Mouse (Mus musculus) limb, embryonic 10.5 days (tissue): Measurements from ENCODE around the gene Adpgk. TPM values are rescaled to one million over a fixed set of nuclear protein-coding genes. Genes with fewer than 3 reads are reported as not detected.

ENCODE experiments used
- DNase-seq: peaks from one replicate; pipeline ENCODE4 v3.0.0-alpha.2; 2017; ENCODE audit warnings: low spot score
- H3K27ac ChIP-seq: fragments of 300-500 bp; sonication (generic); 2 replicates; pipeline ENCODE4 v1.5.1; 2016; ENCODE audit warnings: mild to moderate bottlenecking
- H3K27me3 ChIP-seq: fragments of 300-500 bp; sonication (generic); 2 replicates; pipeline ENCODE4 v1.6.1; 2016; ENCODE audit warnings: low read depth, mild to moderate bottlenecking; ENCODE audit not compliant: poor library complexity, severe bottlenecking
- H3K36me3 ChIP-seq: fragments of 300-500 bp; sonication (generic); 2 replicates; pipeline ENCODE4 v1.6.1; 2016; ENCODE audit warnings: mild to moderate bottlenecking, moderate library complexity
- H3K4me1 ChIP-seq: fragments of 300-500 bp; sonication (generic); 2 replicates; pipeline ENCODE4 v1.6.1; 2016
- H3K4me3 ChIP-seq: fragments of 300-500 bp; sonication (generic); 2 replicates; pipeline ENCODE4 v1.5.1; 2016; ENCODE audit warnings: mild to moderate bottlenecking, moderate library complexity
- H3K9me3 ChIP-seq: fragments of 300-500 bp; sonication (generic); replicated peaks from 2 replicates; pipeline ENCODE4 v1.6.1; 2016; ENCODE audit warnings: mild to moderate bottlenecking
- WGBS: fragments of 180-500 bp; shearing (Covaris S2); methylation state at CpG from one replicate; pipeline ENCODE4 v1.1.7; 2016; 5-methylcytosine and 5-hydroxymethylcytosine counted together
- polyA plus RNA-seq: library from polyadenylated mRNA; unstranded; fragments of >200 nt; fragmentation: Nextera tagmentation; extraction: Ambion mirVana; gene quantifications from 2 replicates; pipeline ENCODE4 v1.2.1, GENCODE M21; 2016

Adpgk gene
- polyA plus RNA-seq, 1 experiment from 2014 or later: 45.8 TPM

DNA sequence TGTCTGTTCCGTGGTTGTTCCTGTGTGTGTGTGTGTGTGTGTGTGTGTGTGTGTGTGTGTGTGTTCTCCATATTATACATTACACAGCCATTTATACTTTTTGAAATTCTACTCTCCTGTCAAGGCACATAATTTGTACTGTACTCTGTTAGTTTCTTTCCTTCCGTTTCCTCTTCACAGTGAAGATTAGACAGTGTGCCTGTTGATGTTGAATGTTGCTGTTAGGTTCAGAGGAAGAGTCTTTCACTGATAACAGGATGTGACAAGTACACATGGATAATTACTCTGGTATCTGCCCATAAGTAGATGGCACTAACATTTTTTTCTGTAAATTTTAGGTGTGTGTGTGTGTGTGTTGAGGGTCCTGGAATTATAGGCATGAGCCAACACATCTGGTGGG is 5.1 kb downstream of the Adpgk start:
- no peaks in the 10 kb centered on the region for H3K27me3 ChIP-seq
- no peak overlapping the region for H3K27ac ChIP-seq
- 80% methylated on average over 2 of the region's 2 CpGs for WGBS
- no peaks in the 10 kb centered on the region for H3K9me3 ChIP-seq
- peaks cover 13% of the 10 kb centered on the region for H3K4me1 ChIP-seq
- peaks cover 49% of the 10 kb centered on the region for H3K36me3 ChIP-seq
- no peak overlapping the region for H3K4me3 ChIP-seq
- DNase-seq: no peak

DNA sequence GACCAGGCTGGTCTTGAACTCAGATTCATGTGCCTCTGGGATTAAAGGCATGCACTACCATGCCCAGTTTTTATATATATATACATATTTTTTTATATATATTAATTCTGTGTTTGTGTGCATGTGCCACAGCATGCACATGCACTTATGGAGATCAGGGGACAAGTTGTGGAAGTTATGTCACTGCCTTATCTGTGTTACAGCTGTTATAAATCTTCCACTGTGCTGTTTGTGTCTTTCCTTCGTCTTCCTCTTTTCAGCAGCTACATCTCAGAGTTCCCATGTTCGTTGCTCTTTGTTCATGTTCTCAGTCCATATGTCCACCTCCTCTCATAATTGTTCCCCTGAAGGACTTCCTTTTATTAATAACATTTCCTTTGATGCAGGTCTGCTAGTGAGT is 16.5 kb downstream of the Adpgk start:
- Histone ChIP-seq H3K36me3 (peaks cover 91% of the 10 kb centered on the region), H3K27ac (no peak overlapping the region), H3K27me3 (no peaks in the 10 kb centered on the region), H3K9me3 (no peaks in the 10 kb centered on the region), H3K4me1 (no peaks in the 10 kb centered on the region), H3K4me3 (no peak overlapping the region)
- no peak for DNase-seq
- 76% methylated on average over 2 of the region's 2 CpGs for WGBS

DNA sequence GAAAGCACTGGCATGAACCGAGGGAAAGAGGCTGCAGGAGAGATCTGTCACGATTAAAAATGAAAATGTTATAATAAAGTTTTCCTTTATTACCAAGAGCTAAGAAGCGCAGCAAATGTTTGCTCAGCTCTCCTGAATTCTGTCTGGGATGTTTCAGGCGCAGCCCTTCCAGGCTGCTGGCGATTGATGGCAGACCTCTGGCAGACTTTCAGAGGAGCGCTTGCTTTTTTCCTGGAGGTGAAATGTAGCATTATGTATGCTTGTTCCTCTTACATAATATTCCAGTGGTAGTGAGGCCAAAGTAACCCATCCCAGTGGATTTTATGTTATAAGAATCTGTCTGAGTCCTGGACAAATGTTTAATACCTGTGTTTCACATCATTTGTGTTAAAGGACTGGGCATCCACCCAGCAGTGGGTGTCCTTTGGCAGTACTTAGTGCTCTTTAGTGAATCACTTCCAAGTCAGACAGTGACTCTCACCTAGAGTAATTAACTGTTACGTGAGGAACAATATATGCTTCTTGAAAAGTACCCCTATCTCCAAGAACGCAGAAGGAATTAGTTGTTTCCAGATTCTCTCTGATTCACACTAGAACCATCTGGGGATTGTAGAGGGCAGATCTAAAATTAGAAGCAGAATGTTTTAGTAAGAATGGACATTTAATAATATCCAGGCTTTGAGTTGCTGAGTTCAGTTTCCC is 19.4 kb downstream of the Adpgk start:
- DNase-seq: no peak
- no peaks in the 10 kb centered on the region for H3K4me1 ChIP-seq
- H3K9me3 ChIP-seq: no peaks in the 10 kb centered on the region
- H3K4me3 ChIP-seq: no peak overlapping the region
- WGBS: 93% methylated on average over 8 of the region's 8 CpGs
- peaks cover 92% of the 10 kb centered on the region for H3K36me3 ChIP-seq
- H3K27ac ChIP-seq: no peak overlapping the region
- H3K27me3 ChIP-seq: no peaks in the 10 kb centered on the region

DNA sequence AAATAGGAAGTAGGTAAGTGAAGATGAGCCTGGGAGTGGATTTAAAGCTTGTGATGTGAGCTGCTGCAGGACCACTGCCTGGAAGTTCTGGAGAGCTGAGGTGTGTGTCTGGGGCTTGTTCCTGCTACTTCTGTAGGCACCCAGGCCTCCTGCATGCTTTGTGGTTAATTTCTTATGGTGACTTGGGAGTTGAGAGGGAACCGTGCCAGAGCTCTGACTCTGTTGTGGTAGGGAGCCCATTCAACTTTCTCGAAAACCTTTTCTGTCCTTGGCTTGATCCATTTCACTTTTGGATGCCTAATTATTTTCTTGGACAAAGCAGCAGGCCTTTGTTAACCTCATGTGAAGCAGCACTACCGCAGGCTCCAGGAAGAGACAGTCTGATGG is 19.9 kb downstream of the Adpgk start:
- peaks cover 92% of the 10 kb centered on the region for H3K36me3 ChIP-seq
- 85% methylated on average over 3 of the region's 3 CpGs for WGBS
- no peak for DNase-seq
- H3K9me3 ChIP-seq: no peaks in the 10 kb centered on the region
- H3K4me3 ChIP-seq: no peak overlapping the region
- no peaks in the 10 kb centered on the region for H3K27me3 ChIP-seq
- no peaks in the 10 kb centered on the region for H3K4me1 ChIP-seq
- H3K27ac ChIP-seq: no peak overlapping the region

DNA sequence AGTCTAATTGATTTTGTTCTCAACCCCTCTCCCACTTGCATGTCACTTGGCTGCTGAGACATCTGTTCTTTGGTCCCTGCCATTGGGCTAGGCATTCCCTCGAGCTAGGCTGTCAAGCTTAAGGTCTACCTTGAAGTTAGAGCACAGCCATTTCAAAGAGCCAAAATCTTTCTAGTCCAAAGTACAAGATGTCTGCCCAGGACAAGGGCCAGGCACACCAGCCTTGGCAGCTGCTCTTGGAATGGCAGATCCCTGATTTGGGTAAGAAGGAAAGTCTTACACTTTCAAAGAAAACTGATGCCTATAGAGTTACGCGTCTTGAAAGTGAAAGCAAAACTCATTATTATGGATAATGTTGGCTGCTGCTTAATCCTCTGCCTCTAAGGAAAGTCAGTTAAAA is 24.8 kb downstream of the Adpgk start:
- DNase-seq: no peak
- Histone ChIP-seq H3K4me3 (no peak overlapping the region), H3K27me3 (no peaks in the 10 kb centered on the region), H3K27ac (no peak overlapping the region), H3K36me3 (peaks cover 74% of the 10 kb centered on the region), H3K4me1 (no peaks in the 10 kb centered on the region), H3K9me3 (no peaks in the 10 kb centered on the region)
- WGBS: 95% methylated on average over 3 of the region's 3 CpGs

DNA sequence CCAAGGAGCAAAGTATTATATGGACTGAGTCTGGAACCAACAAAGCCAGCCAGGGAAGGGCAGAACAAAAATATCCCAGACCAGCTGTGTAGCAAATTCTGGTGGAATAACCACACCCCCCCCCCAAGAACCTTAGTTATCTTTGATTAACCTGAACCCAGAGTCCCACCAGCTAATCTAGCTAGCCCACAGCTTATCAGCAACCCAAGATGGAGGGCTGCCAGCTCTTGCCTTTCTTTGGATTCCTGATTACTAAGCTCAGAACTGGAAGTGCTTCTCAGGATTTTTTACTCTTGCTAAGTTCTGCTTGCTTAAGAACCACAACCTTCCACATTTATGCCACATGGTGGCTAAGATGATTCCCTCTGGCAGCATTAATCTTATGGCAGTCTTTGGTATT is 33.0 kb downstream of the Adpgk start:
- H3K27me3 ChIP-seq: no peaks in the 10 kb centered on the region
- DNase-seq: no peak
- no peak overlapping the region for H3K27ac ChIP-seq
- peaks cover 81% of the 10 kb centered on the region for H3K36me3 ChIP-seq
- no peak overlapping the region for H3K4me3 ChIP-seq
- no peaks in the 10 kb centered on the region for H3K9me3 ChIP-seq
- no peaks in the 10 kb centered on the region for H3K4me1 ChIP-seq

DNA sequence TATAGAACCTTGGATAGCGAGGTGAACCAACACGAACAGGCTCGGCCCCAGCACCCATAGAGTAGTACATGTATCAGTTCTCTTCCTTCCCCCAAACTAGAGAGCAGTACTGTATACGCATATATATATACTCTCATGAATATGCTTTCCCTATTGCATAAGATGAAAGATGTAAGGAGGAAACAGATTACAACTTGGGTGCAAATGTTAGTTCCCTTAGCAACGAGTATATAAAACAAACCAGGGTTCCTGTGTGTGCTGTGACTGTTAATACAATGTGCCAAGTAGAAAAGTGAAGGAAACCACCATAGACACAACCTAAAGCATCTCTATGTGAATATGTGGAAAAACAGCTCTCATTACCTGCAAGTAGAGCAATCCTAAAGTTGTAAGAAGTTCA is 38.7 kb downstream of the Adpgk start:
- Histone ChIP-seq H3K27me3 (no peaks in the 10 kb centered on the region), H3K36me3 (peaks cover 61% of the 10 kb centered on the region), H3K4me3 (no peak overlapping the region), H3K27ac (no peak overlapping the region), H3K4me1 (no peaks in the 10 kb centered on the region), H3K9me3 (no peaks in the 10 kb centered on the region)
- WGBS: 93% methylated on average over 5 of the region's 5 CpGs
- no peak for DNase-seq

DNA sequence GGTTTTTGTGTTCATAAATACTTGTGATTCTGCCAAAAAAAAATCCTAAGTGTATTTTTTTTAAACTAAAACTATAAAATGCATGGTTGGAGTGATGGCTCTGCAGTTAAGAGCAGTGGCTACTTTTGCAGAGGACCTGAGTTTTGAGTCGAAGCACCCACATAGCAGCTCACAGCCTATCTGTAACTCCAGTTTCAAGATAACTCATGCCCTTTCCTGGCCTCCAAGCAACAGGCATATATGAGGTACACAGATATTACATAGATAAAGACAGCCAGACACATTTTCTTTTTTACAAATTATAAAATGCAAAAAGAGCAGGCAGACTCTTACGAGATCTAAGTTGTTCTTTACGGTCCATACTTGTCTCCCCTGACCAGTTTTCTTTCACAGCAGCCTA is 45.2 kb downstream of the Adpgk start:
- Histone ChIP-seq H3K36me3 (peaks cover 54% of the 10 kb centered on the region), H3K4me1 (no peaks in the 10 kb centered on the region), H3K9me3 (no peaks in the 10 kb centered on the region), H3K4me3 (no peak overlapping the region), H3K27ac (no peak overlapping the region), H3K27me3 (no peaks in the 10 kb centered on the region)
- 93% methylated on average over 3 of the region's 3 CpGs for WGBS
- no peak for DNase-seq

DNA sequence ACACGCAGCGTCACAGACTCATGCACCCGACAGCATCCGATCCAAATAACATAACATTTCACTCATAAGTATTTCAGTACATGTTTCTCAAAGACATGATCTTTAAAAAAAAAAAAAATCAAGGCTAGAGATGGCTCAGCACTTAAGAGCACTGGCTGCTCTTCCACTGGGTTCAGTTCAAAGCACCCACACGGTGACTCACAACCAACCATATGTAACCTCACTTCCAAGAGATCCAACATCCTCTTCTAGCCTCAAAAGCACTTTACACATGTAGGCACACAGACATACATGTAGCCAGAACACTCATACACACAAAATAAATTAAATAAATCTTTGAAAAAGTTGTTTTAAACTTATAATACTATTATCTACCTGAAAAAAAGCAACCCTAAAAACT is 46.5 kb downstream of the Adpgk start:
- H3K9me3 ChIP-seq: no peaks in the 10 kb centered on the region
- H3K27ac ChIP-seq: no peak overlapping the region
- H3K36me3 ChIP-seq: peaks cover 56% of the 10 kb centered on the region
- H3K4me3 ChIP-seq: no peak overlapping the region
- WGBS: 97% methylated on average over 5 of the region's 5 CpGs
- H3K27me3 ChIP-seq: no peaks in the 10 kb centered on the region
- H3K4me1 ChIP-seq: no peaks in the 10 kb centered on the region
- DNase-seq: no peak

DNA sequence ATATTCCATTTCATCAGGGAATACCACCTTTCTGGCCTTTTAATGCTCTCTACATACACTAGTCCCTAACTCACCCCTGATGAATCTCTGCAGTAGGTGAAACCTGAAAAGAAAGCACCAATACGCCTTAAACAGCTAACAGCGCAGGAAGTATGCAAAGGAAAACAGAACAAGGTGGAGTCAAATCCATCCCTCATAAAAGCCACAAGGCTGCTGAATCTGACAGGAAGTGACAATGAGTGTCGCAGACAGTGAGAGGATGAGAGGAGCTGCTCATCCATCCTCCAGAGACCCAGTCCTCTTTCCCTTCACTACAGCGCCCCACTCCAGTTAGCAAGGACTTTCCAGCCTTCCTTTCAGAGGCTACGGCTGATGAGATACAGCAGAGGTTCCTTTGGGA is 47.1 kb downstream of the Adpgk start:
- 92% methylated on average over 5 of the region's 5 CpGs for WGBS
- H3K4me3 ChIP-seq: no peak overlapping the region
- peaks cover 56% of the 10 kb centered on the region for H3K36me3 ChIP-seq

DNA sequence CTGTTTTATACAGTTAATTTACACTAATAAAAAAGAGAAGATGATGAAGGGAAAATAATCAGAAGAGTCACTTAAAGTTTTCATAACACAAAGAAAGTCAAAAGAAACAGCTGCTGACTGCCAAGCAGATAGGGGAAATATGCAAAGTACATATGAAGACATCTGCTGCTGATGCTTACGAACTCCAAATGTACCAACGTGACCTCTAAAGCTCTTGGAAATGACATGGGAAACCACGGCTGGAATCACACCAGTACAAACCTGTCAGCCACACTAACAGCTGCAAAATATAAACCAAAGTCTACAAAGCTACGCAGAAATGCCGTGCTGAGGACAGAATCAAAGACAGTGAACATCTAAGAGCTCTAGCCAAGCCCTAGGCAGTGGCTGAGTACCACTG is 47.7 kb downstream of the Adpgk start:
- Histone ChIP-seq H3K27ac (no peak overlapping the region), H3K4me1 (no peaks in the 10 kb centered on the region), H3K9me3 (no peaks in the 10 kb centered on the region), H3K4me3 (no peak overlapping the region), H3K27me3 (no peaks in the 10 kb centered on the region), H3K36me3 (peaks cover 61% of the 10 kb centered on the region)
- WGBS: 93% methylated on average over 5 of the region's 5 CpGs
- no peak for DNase-seq

More for the DNA sequence above, 47.1 kb downstream of the Adpgk start:
- Histone ChIP-seq H3K27ac (no peak overlapping the region), H3K9me3 (no peaks in the 10 kb centered on the region), H3K27me3 (no peaks in the 10 kb centered on the region), H3K4me1 (no peaks in the 10 kb centered on the region)
- no peak for DNase-seq

DNA sequence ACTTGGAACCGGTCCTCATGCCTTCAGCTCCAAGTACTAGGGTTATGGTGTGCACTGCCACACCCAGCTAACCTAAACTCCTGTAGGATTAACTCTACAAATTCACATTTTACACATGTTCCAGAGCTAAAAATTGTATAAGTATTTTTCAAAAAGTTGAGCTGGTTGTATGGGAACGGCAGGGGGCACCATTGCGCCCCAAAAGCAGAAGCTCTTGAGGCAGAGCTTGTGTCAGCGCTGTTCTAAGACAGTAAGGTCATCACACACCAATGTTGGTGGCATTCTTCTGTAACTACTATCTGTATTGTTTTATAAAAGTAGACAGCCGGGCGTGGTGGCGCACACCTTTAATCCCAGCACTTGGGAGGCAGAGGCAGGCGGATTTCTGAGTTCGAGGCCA is 48.6 kb downstream of the Adpgk start:
- no peaks in the 10 kb centered on the region for H3K9me3 ChIP-seq
- H3K4me1 ChIP-seq: no peaks in the 10 kb centered on the region
- H3K4me3 ChIP-seq: no peak overlapping the region
- no peaks in the 10 kb centered on the region for H3K27me3 ChIP-seq
- H3K27ac ChIP-seq: no peak overlapping the region
- H3K36me3 ChIP-seq: peaks cover 59% of the 10 kb centered on the region
- 86% methylated on average over 9 of the region's 9 CpGs for WGBS
- no peak for DNase-seq

DNA sequence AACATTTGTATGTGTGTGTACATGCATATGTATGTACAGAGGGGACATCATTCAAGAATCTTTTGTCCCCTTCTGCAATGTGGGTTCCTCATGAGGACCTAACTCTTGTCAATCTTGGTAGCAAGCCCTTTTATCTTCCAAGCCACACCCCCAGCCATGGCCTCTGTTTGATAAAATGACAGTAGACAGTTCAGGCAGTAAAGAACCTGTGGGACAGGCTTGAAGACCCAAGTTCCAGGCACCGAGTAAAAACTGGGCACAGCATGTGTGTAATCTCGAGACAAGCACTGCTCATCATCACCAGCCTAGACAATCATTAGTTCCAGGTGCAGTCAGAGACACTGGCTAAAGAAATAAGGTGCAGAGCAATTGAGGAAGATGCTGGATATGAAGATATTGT is 54.8 kb downstream of the Adpgk start:
- no peaks in the 10 kb centered on the region for H3K4me1 ChIP-seq
- H3K4me3 ChIP-seq: no peak overlapping the region
- H3K36me3 ChIP-seq: peaks cover 28% of the 10 kb centered on the region
- 57% methylated on average over 2 of the region's 2 CpGs for WGBS
- H3K27me3 ChIP-seq: no peaks in the 10 kb centered on the region
- DNase-seq: no peak
- H3K27ac ChIP-seq: no peak overlapping the region
- no peaks in the 10 kb centered on the region for H3K9me3 ChIP-seq

DNA sequence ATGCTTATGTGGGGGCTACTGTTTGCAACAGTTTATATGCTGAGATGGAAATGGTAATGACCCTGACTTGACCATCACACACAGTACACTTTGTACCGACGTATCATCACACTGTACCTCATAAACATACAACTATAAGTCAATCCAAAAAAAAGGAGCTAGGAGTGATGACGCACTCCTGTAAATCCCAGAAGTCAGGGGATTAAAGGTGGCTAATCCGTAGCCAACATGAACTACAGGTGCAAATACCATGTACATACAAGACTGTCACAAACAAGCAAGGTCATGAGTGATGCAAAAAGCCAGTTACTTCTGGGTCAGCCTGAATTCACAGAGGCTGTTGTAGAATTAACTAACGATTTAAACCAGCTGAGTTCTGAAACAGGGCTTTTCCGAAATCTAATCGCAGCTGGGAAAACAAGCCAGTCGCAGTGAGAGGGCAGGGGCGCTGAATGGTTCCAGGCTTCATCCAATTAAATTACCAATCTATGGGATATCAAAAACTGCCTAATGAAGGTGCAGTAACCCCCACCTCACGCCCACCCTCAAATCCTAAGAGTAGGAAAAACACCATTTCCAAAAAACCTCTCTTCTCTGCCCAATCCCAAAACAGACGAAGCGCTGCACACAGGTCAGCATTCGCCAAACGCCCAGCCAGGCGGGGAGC is 61.4 kb downstream of the Adpgk start:
- peak overlapping the region; percentile 87 for H3K27ac ChIP-seq
- no peaks in the 10 kb centered on the region for H3K27me3 ChIP-seq
- H3K4me3 ChIP-seq: peak overlapping the region; percentile 65
- H3K9me3 ChIP-seq: no peaks in the 10 kb centered on the region
- peaks cover 13% of the 10 kb centered on the region for H3K4me1 ChIP-seq
- DNase-seq: no peak
- H3K36me3 ChIP-seq: no peaks in the 10 kb centered on the region
- 12% methylated on average over 15 of the region's 15 CpGs for WGBS
